Mouse (Mus musculus) pancreas, adult 10 weeks (tissue): ENCODE data around the gene Fam122a. TPM values are rescaled to one million over a fixed set of nuclear protein-coding genes. Genes with fewer than 3 reads are reported as not detected.

Experiments used
- polyA plus RNA-seq: library from polyadenylated mRNA; stranded (reverse); fragments of 350-450 nt; fragmentation: Illumina TruSeq; extraction: RNeasy Lipid Tissue Mini Kit (QIAGEN cat#74804); gene quantifications from one replicate; pipeline ENCODE4 v1.2.3, GENCODE M21; 2015; ENCODE audit warnings: low read depth, low replicate concordance; ENCODE audit not compliant: insufficient read depth

Gene Fam122a
- polyA plus RNA-seq = 5.7 TPM

GRCm38 (mm10) chr19:24476929-24477882 is at the start of gene Fam122a:
Fam122a (minus strand) TSS chr19:24477356.

Other genes with a start within 250 kb of the Fam122a start
- 4.6 TPM for gene Fxn, start 196.8 kb downstream of the Fam122a start, polyA plus RNA-seq
- gene Pip5k1b, start 78.5 kb upstream of the Fam122a start, polyA plus RNA-seq = 1.1 TPM
- 0.83 TPM for gene Tmem252, start 196.7 kb upstream of the Fam122a start, polyA plus RNA-seq